Mouse (Mus musculus) heart, embryonic 10.5 days (tissue): ENCODE data around the gene Ppp1r7. TPM values are rescaled to one million over a fixed set of nuclear protein-coding genes. Genes with fewer than 3 reads are reported as not detected.

Source experiments
- DNase-seq: peaks from one replicate; pipeline ENCODE4 v3.0.0-alpha.2; 2017; ENCODE audit warnings: low spot score
- H3K27ac ChIP-seq: fragments of 300-500 bp; sonication (generic); 2 replicates; pipeline ENCODE4 v1.5.1; 2016; ENCODE audit warnings: mild to moderate bottlenecking
- H3K27me3 ChIP-seq: fragments of 300-500 bp; sonication (generic); 2 replicates; pipeline ENCODE4 v1.6.1; 2016; ENCODE audit warnings: mild to moderate bottlenecking; ENCODE audit not compliant: poor library complexity, insufficient read depth, severe bottlenecking
- H3K36me3 ChIP-seq: fragments of 300-500 bp; sonication (generic); 2 replicates; pipeline ENCODE4 v1.6.1; 2016; ENCODE audit warnings: mild to moderate bottlenecking, moderate library complexity
- H3K4me1 ChIP-seq: fragments of 300-500 bp; sonication (generic); 2 replicates; pipeline ENCODE4 v1.6.1; 2016; ENCODE audit warnings: mild to moderate bottlenecking
- H3K4me3 ChIP-seq: fragments of 300-500 bp; sonication (generic); 2 replicates; pipeline ENCODE4 v1.5.1; 2016; ENCODE audit warnings: mild to moderate bottlenecking, moderate library complexity
- H3K9me3 ChIP-seq: fragments of 300-500 bp; sonication (generic); 2 replicates; pipeline ENCODE4 v1.6.1; 2016; ENCODE audit warnings: mild to moderate bottlenecking, moderate library complexity
- WGBS: fragments of 180-500 bp; shearing (Covaris S2); methylation state at CpG from one replicate; pipeline ENCODE4 v1.1.7; 2016; 5-methylcytosine and 5-hydroxymethylcytosine counted together
- microRNA-seq: library from miRNA; unstranded; fragments of <30 nt; microRNA quantifications from one replicate; pipeline ENCODE4, GENCODE M21; 2017
- polyA plus RNA-seq: library from polyadenylated mRNA; unstranded; fragments of >200 nt; fragmentation: Nextera tagmentation; extraction: Ambion mirVana; gene quantifications from 2 replicates; pipeline ENCODE4 v1.2.1, GENCODE M21; 2016

Gene Ppp1r7
- polyA plus RNA-seq, 1 experiment from 2014 or later, result 68.1 TPM

GRCm38 (mm10) chr1:93365641-93366040, 23.0 kb downstream of the Ppp1r7 start:
- no peaks in the 10 kb centered on the region for H3K9me3 ChIP-seq
- no peak overlapping the region for H3K27ac ChIP-seq
- H3K4me1 ChIP-seq, result no peaks in the 10 kb centered on the region
- WGBS, result 89% methylated on average over 6 of the region's 6 CpGs
- no peak overlapping the region for H3K4me3 ChIP-seq
- H3K27me3 ChIP-seq, result no peaks in the 10 kb centered on the region
- H3K36me3 ChIP-seq, result peaks cover 65% of the 10 kb centered on the region
- DNase-seq, result no peak

- H3K9me3 ChIP-seq, result no peaks in the 10 kb centered on the region
- H3K4me3 ChIP-seq, result no peak within 1 kb of the TSS
- DNase-seq, result no peak
- no peak within 1 kb of the TSS for H3K27ac ChIP-seq
- no peaks in the 10 kb centered on the region; the same call in 1 of the 2 replicates for H3K27me3 ChIP-seq
- WGBS, result 72% methylated on average over 4 of the region's 4 CpGs
- H3K36me3 ChIP-seq, result no peaks in the 10 kb centered on the region
- H3K4me1 ChIP-seq, result no peaks in the 10 kb centered on the region
These were observed 31.0 kb downstream of the Ppp1r7 start, which contains the start of gene Ano7 for GRCm38 (mm10) chr1:93373665-93374064. Gene Ano7 (plus strand): TSS chr1:93373930.

GRCm38 (mm10) chr1:93377307-93377706, 34.7 kb downstream of the Ppp1r7 start:
- H3K4me1 ChIP-seq, result no peaks in the 10 kb centered on the region
- DNase-seq, result no peak
- H3K27me3 ChIP-seq, result no peaks in the 10 kb centered on the region; the same call in 1 of the 2 replicates
- 35% methylated on average over 5 of the region's 5 CpGs for WGBS
- no peaks in the 10 kb centered on the region for H3K9me3 ChIP-seq
- no peak overlapping the region for H3K27ac ChIP-seq
- no peaks in the 10 kb centered on the region for H3K36me3 ChIP-seq
- no peak overlapping the region for H3K4me3 ChIP-seq

- 69% methylated on average over 5 of the region's 5 CpGs for WGBS
These were observed 36.5 kb downstream of the Ppp1r7 start for GRCm38 (mm10) chr1:93379117-93379516.

GRCm38 (mm10) chr1:93387198-93387597, 44.5 kb downstream of the Ppp1r7 start:
- H3K36me3 ChIP-seq, result no peaks in the 10 kb centered on the region
- 0 out of 2 replicates have a peak, but pooled peaks cover 2% of the 10 kb centered on the region for H3K4me1 ChIP-seq
- WGBS, result 83% methylated on average over 2 of the region's 2 CpGs
- no peak for DNase-seq
- peaks cover 5% of the 10 kb centered on the region; the same call in 1 of the 2 replicates for H3K27me3 ChIP-seq
- H3K4me3 ChIP-seq, result no peak overlapping the region
- no peaks in the 10 kb centered on the region for H3K9me3 ChIP-seq
- H3K27ac ChIP-seq, result no peak overlapping the region

More at GRCm38 (mm10) chr1:93379117-93379516, 36.5 kb downstream of the Ppp1r7 start:
- H3K4me1 ChIP-seq, result no peaks in the 10 kb centered on the region
- no peaks in the 10 kb centered on the region; the same call in 1 of the 2 replicates for H3K27me3 ChIP-seq
- no peak for DNase-seq
- no peak overlapping the region for H3K4me3 ChIP-seq
- H3K9me3 ChIP-seq, result no peaks in the 10 kb centered on the region
- H3K36me3 ChIP-seq, result no peaks in the 10 kb centered on the region
- no peak overlapping the region for H3K27ac ChIP-seq

- H3K27ac ChIP-seq, result no peak overlapping the region
- 0 out of 2 replicates have a peak, but pooled peaks cover 2% of the 10 kb centered on the region for H3K4me1 ChIP-seq
- DNase-seq, result no peak
- no peaks in the 10 kb centered on the region for H3K9me3 ChIP-seq
- 60% methylated on average over 2 of the region's 2 CpGs for WGBS
- no peaks in the 10 kb centered on the region for H3K36me3 ChIP-seq
- no peak overlapping the region for H3K4me3 ChIP-seq
- H3K27me3 ChIP-seq, result peaks cover 5% of the 10 kb centered on the region; the same call in 1 of the 2 replicates
These were observed 46.3 kb downstream of the Ppp1r7 start for GRCm38 (mm10) chr1:93388906-93389305.

- Histone ChIP-seq H3K4me1 (peaks cover 10% of the 10 kb centered on the region), H3K36me3 (peaks cover 15% of the 10 kb centered on the region), H3K27me3 (peaks cover 14% of the 10 kb centered on the region; the same call in 1 of the 2 replicates), H3K4me3 (peak overlapping the region; percentile 60), H3K9me3 (no peaks in the 10 kb centered on the region), H3K27ac (peak overlapping the region; percentile 56)
- DNase-seq, result no peak
- 17% methylated on average over 38 of the region's 38 CpGs for WGBS
These were observed 58.8 kb downstream of the Ppp1r7 start for GRCm38 (mm10) chr1:93401191-93402052.

GRCm38 (mm10) chr1:93403403-93403802, 60.7 kb downstream of the Ppp1r7 start:
- no peak for DNase-seq
- Histone ChIP-seq H3K9me3 (no peaks in the 10 kb centered on the region), H3K4me1 (peaks cover 10% of the 10 kb centered on the region), H3K27me3 (peaks cover 14% of the 10 kb centered on the region; the same call in 1 of the 2 replicates), H3K4me3 (no peak overlapping the region), H3K27ac (no peak overlapping the region), H3K36me3 (peaks cover 35% of the 10 kb centered on the region)
- WGBS, result 82% methylated on average over 4 of the region's 4 CpGs

Small RNAs within 50 kb of the gene (microRNA-seq; reads per million reads assigned to microRNA genes)
- not detected for gene Mir6345
- gene Mir6902, result not detected

Other genes with a start within 250 kb of the Ppp1r7 start
- gene Kif1a, start 240.9 kb upstream of the Ppp1r7 start, polyA plus RNA-seq, result 5.1 and 5.4 TPM in 2 replicates
- gene Agxt, start 207.6 kb upstream of the Ppp1r7 start, polyA plus RNA-seq, result 0.50 TPM in 1 of 2 replicates, not detected in the other
- 0.06 and 0.30 TPM in 2 replicates for gene 2310007B03Rik, start 181.9 kb upstream of the Ppp1r7 start, polyA plus RNA-seq
- gene Crocc2, start 174.1 kb upstream of the Ppp1r7 start, polyA plus RNA-seq, result 0.14 and 0.30 TPM in 2 replicates
- 3.0 and 5.5 TPM in 2 replicates for gene Sned1, start 107.0 kb upstream of the Ppp1r7 start, polyA plus RNA-seq
- 21.7 and 27.9 TPM in 2 replicates for gene Mterf4, start 36.9 kb upstream of the Ppp1r7 start, polyA plus RNA-seq
- gene Pask, start 628 bp downstream of the Ppp1r7 start, polyA plus RNA-seq, result 11.9 and 15.0 TPM in 2 replicates
- gene Ano7, start 31.1 kb downstream of the Ppp1r7 start, polyA plus RNA-seq, result 1.1 and 1.3 TPM in 2 replicates
- gene Hdlbp, start 136.0 kb downstream of the Ppp1r7 start, polyA plus RNA-seq, result 141 and 168 TPM in 2 replicates
- 4.1 and 4.6 TPM in 2 replicates for gene Farp2, start 169.2 kb downstream of the Ppp1r7 start, polyA plus RNA-seq